Mouse (Mus musculus): ENCODE measurements at regions not wholly inside any gene's neighbourhood (a gene's known extent, or its start where the extent isn't known, plus 50 kb on each side); places are given as distances from the start of the nearest gene placed in this dataset.

DNA sequence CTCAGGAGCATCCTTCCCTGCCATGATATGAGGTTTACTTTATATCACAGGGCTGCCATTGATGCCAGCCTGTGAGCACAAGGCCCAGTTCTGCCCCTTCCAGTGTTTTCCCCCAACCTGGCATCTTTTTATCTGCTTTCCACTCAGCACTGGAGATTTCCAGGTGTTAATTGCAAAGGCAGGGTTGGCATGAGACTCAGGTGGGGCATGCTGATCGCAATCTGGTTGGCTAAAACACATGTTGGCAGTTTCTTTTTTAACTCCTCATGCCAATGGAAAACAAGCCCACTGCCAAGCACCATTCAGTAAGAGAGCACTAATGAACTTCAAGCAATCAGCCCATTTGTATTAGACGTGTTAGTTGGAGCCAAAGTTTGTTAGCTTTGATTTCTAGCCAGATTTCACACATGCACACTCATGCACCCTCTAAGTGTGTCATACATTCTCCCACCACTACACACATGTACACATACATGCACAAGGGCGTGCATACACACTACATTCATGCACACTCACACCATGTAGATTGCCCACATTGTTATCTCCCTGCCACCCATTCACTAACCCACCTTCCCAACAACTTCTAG, 192.5 kb upstream of the Gmds start:
- H3K9ac ChIP-seq (ENCODE audit: low read depth, low read length): no peak overlapping the region
- H3K9me3 ChIP-seq (ENCODE audit: control insufficient read depth): no peaks in the 10 kb centered on the region
- H3K4me3 ChIP-seq (ENCODE audit: low read depth, low read length): no peak overlapping the region
- 88% methylated on average over 3 of the region's 3 CpGs for WGBS
- TF ChIP-seq CTCF (IDR thresholded peaks at IDR 0.05; ENCODE audit: low read depth): no peak
- H3K36me3 ChIP-seq (ENCODE audit: control insufficient read depth, insufficient read depth): no peaks in the 10 kb centered on the region
- no peaks in the 10 kb centered on the region for H3K27me3 ChIP-seq (replicated peaks; ENCODE audit: control insufficient read depth, insufficient read depth, low read length)
- no peaks in the 10 kb centered on the region for H3K4me1 ChIP-seq (replicated peaks; ENCODE audit: control insufficient read depth, insufficient read depth, low read length)
- no peak overlapping the region for H3K4me2 ChIP-seq (replicated peaks; ENCODE audit: low read depth)
- no peak overlapping the region for H3K27ac ChIP-seq (ENCODE audit: low read depth, low read length)
- no peak for ATAC-seq

DNA sequence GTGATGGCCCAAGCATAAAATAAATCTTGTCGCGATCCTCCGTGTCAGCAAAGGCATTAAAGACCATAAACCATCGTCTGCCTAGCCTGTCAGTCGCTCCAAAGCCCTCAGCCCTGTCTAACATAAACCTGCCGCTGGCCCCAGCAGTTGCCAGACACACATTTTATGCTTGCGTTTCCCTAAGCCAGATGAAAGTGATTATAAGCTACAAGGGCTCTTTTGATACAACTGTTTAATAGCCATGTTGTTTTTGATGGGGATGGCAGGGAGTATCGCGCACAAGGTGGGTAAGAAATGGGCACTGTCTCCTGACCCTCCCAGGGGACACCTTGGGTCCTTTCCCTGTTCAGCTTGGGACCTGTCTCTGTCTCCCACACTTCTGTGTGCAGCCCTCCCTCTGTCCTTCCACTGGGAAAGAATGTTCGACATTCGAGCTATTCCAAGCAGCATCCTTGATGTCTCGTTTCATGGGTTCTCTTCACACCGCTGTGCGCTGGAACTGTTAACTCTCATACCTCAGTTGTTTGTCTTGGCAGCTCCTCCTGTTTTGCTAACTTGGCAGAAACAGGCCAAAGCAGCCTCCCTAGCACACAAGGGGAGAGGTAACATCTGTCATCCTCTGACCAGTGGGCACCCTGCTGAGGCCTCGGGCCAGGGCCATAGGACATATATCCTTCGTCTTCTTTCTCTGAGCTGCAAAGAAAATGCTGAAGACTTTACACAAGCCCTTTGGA, 180.2 kb upstream of the Gmds start:
- no peak for TF ChIP-seq CTCF (IDR thresholded peaks at IDR 0.05; ENCODE audit: low read depth)
- no peak overlapping the region for H3K27ac ChIP-seq (ENCODE audit: low read depth, low read length)
- H3K27me3 ChIP-seq (replicated peaks; ENCODE audit: control insufficient read depth, insufficient read depth, low read length): no peaks in the 10 kb centered on the region
- H3K4me2 ChIP-seq (replicated peaks; ENCODE audit: low read depth): no peak overlapping the region
- ATAC-seq: no peak
- H3K36me3 ChIP-seq (ENCODE audit: control insufficient read depth, insufficient read depth): no peaks in the 10 kb centered on the region
- H3K9ac ChIP-seq (ENCODE audit: low read depth, low read length): no peak overlapping the region
- H3K9me3 ChIP-seq (ENCODE audit: control insufficient read depth): no peaks in the 10 kb centered on the region
- no peak overlapping the region for H3K4me3 ChIP-seq (ENCODE audit: low read depth, low read length)
- 41% methylated on average over 16 of the region's 16 CpGs for WGBS
- no peaks in the 10 kb centered on the region for H3K4me1 ChIP-seq (replicated peaks; ENCODE audit: control insufficient read depth, insufficient read depth, low read length)

DNA sequence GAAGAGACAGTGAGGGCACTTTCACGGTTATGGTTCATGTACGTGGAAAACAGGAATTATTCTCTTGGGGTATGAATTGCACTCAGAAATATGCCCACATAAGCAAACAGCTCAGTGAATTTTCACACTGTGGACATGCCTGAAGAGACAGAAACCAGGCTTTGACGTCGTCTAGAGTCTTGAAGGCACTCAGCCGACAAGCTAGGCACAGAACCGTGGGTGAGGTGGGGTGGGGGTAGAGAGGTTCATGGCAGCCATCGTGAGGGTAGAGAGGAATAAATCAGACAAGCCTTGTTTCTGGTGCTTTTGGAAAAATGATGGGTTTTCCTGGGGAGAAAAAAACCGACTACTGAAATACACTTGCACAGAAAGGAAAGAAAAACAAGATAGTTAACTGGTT, 179.0 kb upstream of the Gmds start:
- 68% methylated on average over 8 of the region's 8 CpGs for WGBS
- Histone ChIP-seq H3K4me2 (replicated peaks; ENCODE audit: low read depth) (no peak overlapping the region), H3K9ac (ENCODE audit: low read depth, low read length) (no peak overlapping the region), H3K4me3 (ENCODE audit: low read depth, low read length) (no peak overlapping the region), H3K4me1 (replicated peaks; ENCODE audit: control insufficient read depth, insufficient read depth, low read length) (no peaks in the 10 kb centered on the region), H3K27me3 (replicated peaks; ENCODE audit: control insufficient read depth, insufficient read depth, low read length) (no peaks in the 10 kb centered on the region), H3K27ac (ENCODE audit: low read depth, low read length) (no peak overlapping the region), H3K9me3 (ENCODE audit: control insufficient read depth) (no peaks in the 10 kb centered on the region), H3K36me3 (ENCODE audit: control insufficient read depth, insufficient read depth) (no peaks in the 10 kb centered on the region)
- no peak for ATAC-seq
- no peak for TF ChIP-seq CTCF (IDR thresholded peaks at IDR 0.05; ENCODE audit: low read depth)

DNA sequence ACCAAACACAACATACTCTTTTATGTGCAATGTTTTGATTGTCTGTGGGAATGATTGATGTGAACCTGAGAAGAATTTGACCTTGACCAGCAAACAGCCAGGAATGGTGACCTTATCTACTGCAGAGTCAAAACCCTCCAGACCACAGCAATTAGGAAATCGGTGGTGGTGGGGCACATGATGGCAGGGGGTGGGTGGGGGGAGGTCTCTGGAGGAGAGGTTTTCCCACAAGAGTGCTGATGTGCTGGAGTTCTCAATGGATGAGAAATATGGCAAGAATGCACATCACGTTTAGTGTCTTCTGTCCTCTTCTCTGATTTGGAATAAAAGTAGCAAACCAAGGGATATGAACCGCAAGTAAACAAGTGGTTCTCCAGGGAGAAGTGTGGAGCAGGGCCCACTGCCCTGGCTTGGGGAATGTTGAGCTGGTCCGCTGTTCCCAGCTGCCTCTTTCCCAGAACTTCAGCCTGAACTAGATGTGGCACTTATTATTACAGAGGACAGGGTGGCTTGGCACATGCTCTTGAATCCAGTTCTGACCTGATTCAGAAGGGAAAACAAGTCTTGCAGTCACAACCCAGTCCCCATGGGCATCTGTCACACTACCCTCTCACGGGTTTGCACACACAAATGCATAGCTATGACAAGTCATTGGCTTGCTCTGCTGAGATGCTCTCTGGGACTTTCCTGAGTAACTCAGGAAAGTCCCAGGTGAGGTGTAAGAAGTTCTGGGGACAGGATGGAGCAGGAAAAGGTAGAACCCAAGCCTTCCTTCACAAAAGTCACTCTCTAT, 170.9 kb upstream of the Gmds start:
- Histone ChIP-seq H3K9ac (ENCODE audit: low read depth, low read length) (no peak overlapping the region), H3K36me3 (ENCODE audit: control insufficient read depth, insufficient read depth) (no peaks in the 10 kb centered on the region), H3K27me3 (replicated peaks; ENCODE audit: control insufficient read depth, insufficient read depth, low read length) (no peaks in the 10 kb centered on the region), H3K27ac (ENCODE audit: low read depth, low read length) (no peak overlapping the region), H3K4me2 (replicated peaks; ENCODE audit: low read depth) (no peak overlapping the region), H3K9me3 (ENCODE audit: control insufficient read depth) (no peaks in the 10 kb centered on the region), H3K4me3 (ENCODE audit: low read depth, low read length) (no peak overlapping the region), H3K4me1 (replicated peaks; ENCODE audit: control insufficient read depth, insufficient read depth, low read length) (no peaks in the 10 kb centered on the region)
- ATAC-seq: no peak
- TF ChIP-seq CTCF (IDR thresholded peaks at IDR 0.05; ENCODE audit: low read depth): no peak
- WGBS: 61% methylated on average over 5 of the region's 5 CpGs

DNA sequence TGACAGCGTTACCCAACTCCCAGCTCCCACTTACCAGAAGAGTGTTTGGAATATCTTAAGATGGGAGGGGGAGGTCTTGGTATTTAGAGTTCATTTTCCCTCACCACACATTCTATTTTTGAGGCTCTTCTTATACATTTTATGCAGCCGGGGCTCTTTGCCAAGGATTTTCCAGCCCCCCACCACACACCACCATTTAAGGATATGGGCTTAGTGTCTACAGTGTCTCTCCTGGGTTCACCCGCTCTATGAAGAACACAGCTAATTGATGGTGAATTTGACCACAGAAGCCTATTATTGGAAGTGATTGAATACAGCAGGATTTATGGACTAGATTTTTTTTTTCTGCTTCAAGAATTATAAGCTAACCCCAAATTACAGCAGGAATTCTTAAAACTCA, 169.9 kb upstream of the Gmds start:
- H3K36me3 ChIP-seq (ENCODE audit: control insufficient read depth, insufficient read depth): no peaks in the 10 kb centered on the region
- 83% methylated on average over 3 of the region's 3 CpGs for WGBS
- TF ChIP-seq CTCF (IDR thresholded peaks at IDR 0.05; ENCODE audit: low read depth): no peak
- H3K9ac ChIP-seq (ENCODE audit: low read depth, low read length): no peak overlapping the region
- H3K4me1 ChIP-seq (replicated peaks; ENCODE audit: control insufficient read depth, insufficient read depth, low read length): no peaks in the 10 kb centered on the region
- no peak overlapping the region for H3K4me3 ChIP-seq (ENCODE audit: low read depth, low read length)
- H3K27me3 ChIP-seq (replicated peaks; ENCODE audit: control insufficient read depth, insufficient read depth, low read length): no peaks in the 10 kb centered on the region
- H3K9me3 ChIP-seq (ENCODE audit: control insufficient read depth): no peaks in the 10 kb centered on the region
- no peak overlapping the region for H3K4me2 ChIP-seq (replicated peaks; ENCODE audit: low read depth)
- no peak for ATAC-seq
- H3K27ac ChIP-seq (ENCODE audit: low read depth, low read length): no peak overlapping the region

DNA sequence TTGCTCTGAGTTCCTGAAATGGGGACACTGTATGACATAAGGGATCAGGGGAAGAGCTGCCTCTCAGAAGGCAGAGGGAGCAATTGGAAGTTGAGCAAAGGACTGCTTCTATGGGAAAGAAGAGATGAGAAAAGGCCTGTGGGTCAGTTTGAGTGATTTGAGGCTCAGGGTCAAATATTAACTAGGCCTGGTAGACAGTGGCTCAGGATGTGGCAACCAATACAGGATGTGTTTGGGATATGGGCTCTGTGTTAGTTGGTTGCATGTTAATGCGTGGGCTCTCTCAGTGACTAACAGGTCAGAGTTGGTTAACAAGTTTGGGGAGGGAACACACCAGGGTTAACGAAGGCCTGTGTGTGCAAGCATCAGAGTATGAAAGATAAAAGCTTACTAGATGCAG, 169.3 kb upstream of the Gmds start:
- no peak for TF ChIP-seq CTCF (IDR thresholded peaks at IDR 0.05; ENCODE audit: low read depth)
- H3K4me2 ChIP-seq (replicated peaks; ENCODE audit: low read depth): no peak overlapping the region
- H3K4me1 ChIP-seq (replicated peaks; ENCODE audit: control insufficient read depth, insufficient read depth, low read length): no peaks in the 10 kb centered on the region
- H3K27ac ChIP-seq (ENCODE audit: low read depth, low read length): no peak overlapping the region
- H3K9ac ChIP-seq (ENCODE audit: low read depth, low read length): no peak overlapping the region
- H3K36me3 ChIP-seq (ENCODE audit: control insufficient read depth, insufficient read depth): no peaks in the 10 kb centered on the region
- H3K27me3 ChIP-seq (replicated peaks; ENCODE audit: control insufficient read depth, insufficient read depth, low read length): no peaks in the 10 kb centered on the region
- WGBS: 91% methylated on average over 2 of the region's 2 CpGs
- no peaks in the 10 kb centered on the region for H3K9me3 ChIP-seq (ENCODE audit: control insufficient read depth)
- no peak for ATAC-seq
- no peak overlapping the region for H3K4me3 ChIP-seq (ENCODE audit: low read depth, low read length)

Data from intestine, postnatal 0 days (tissue).